Mouse (Mus musculus) left cerebral cortex, adult 2 months (tissue): ENCODE results near the gene Tsen15. TPM values are rescaled to one million over a fixed set of nuclear protein-coding genes. Genes with fewer than 3 reads are reported as not detected.
"Not testable (repeated sequence)": the region's sequence is repeated elsewhere in the genome, so short reads cannot be mapped to it uniquely, and the experiment has no call there.

Experiments
- DNase-seq, 2 experiments: peaks; one replicate each; pipeline ENCODE4 v3.0.0; 2021 to 2022; ENCODE audit warnings: low spot score in 2 of 2, mixed read lengths in 1 of 2; ENCODE audit errors: extremely low spot score in 1 of 2
- H3K27ac ChIP-seq: fragments of 200-600 bp; 2 replicates; pipeline ENCODE4 v1.8.1; 2022
- H3K4me3 ChIP-seq: fragments of 200-600 bp; 2 replicates; pipeline ENCODE4 v1.8.1; 2022
- CTCF ChIP-seq: fragments of 200-600 bp; IDR thresholded peaks from 2 replicates; pipeline ENCODE4 v1.8.1; 2022; ENCODE audit warnings: antibody characterized with exemption, mild to moderate bottlenecking, moderate library complexity
- intact Hi-C: fragments of 180-260 bp; cut with DNase I; formaldehyde crosslinking; loops from one replicate; pipeline ENCODE4 v1.15.1; 2025
- total RNA-seq, 2 experiments: library from RNA; stranded (reverse); gene quantifications; 2 replicates each; pipeline ENCODE4 v1.2.3; 2021

Gene Tsen15
- total RNA-seq, 2 experiments from 2014 or later, result 36.1 to 36.5 TPM

DNA sequence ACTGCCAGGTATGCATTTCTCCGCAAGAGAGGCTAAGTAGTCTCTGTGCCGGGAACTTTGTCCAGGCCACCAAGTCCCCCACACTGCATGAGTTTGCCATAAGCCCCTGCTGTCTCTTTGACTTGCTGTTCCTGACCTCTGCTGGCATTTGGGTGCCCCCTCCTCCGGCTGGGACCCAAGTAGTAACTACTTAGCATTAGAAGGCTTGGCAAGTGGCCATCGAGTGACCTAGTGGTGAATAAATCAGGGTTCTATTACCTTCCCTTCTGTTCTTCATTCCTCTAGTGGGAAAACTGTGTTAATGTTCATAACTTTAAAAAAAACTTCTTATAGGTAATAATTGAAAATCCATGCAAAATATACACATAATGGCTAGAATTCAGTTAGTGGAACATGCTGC is 22.9 kb upstream of the Tsen15 start:
- H3K27ac ChIP-seq, result no peak overlapping the region
- no peak for DNase-seq
- intact Hi-C loops, result no loop called here
- no peak for TF ChIP-seq CTCF
- no peak overlapping the region for H3K4me3 ChIP-seq

DNA sequence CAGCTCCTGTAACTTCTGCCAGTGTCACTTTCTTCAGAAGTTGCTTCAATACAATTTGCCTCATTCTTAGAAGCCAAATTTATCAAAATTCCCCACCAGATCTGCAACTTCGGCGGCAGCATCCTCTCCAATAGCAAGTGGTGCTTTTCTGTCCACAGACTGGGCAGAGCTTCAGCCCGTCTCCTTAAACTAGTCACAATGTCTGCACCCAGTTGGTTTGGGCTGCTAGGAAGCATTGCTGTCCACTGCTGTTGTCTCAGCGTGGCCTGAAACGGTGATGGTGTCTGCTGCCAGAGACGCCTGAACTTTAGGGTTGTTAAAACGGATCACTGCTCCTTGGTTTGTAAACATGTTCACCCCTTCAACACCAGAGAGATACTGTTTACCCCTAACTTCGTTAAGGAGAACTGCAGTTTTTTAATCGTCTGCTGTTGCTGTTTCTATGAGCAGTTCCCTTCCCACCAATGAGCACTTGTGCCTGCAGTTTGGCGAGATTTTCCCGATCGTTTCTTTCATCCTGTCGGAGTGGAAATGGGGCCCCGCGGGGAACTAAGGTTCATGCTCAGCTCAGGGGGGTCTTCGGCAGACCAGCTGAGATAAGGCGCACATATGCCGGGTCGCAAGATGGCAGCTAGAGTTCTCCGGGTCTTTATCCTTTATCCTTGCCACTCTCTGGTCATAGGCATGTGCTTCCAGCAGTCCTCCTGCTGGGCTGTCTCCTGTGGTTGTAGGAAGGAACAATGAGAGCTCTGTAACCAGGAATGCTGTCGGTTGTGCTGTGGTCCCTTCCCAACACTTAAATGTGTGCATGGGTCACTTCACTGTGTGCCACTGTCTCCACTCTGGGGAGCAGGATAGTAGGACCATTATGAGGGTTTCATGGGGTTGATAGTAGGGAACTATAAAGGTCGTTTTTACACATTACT is 20.8 kb upstream of the Tsen15 start:
- Histone ChIP-seq H3K27ac (no peak overlapping the region), H3K4me3 (no peak overlapping the region)
- intact Hi-C loops, result no loop called here
- no peak for DNase-seq
- TF ChIP-seq CTCF, result no peak

DNA sequence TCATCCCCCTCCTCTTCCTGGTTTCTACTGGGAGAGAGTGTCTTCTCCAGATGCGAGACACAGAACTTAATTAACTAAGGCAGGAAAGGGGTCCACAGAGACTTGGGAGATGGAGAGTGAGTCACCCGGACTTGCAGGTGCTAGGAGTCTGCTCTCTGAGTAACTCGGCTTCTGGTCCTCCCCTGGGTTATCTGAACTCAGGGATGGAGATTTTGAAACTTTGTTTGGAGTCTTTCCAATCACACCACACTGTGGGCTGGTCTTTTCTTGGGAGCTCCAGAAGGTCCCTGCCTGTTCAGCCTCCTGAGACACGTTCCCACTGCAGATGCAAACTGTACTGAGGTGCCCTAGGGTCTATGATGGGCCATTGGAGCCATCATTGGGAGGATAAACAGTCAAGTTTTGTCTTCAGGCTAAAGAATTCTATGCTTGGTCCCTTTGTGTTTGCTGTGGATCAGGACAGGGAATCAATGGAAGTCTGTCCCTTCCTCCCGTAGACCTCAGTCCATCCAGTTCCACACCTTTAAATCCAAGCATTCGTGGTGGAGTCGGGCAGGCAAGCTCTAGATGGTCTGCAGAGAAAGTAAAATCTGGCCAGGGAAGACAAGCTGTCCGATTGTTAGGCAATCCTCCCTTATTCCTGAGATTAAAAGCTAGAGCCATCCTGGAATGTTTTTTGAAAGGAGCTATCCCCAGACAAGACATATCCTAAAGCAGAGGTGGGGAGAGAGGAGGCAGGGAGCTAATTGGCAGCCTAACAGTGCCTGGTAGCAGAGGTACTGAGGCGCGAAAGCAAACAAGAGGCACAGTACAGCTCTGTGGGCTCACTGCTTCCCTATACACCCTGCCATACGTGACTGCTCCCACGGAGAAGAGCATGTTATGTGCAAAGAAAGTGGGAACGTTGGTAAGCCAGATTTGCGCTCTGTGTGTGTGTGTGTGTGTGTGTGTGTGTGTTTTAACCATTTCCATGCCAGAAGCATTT is 14.4 kb upstream of the Tsen15 start:
- intact Hi-C loops, result loop anchor here (5.0 kb wide), 1 partner anchor 106 kb away; no protein-coding TSS in a partner anchor
- no peak for TF ChIP-seq CTCF
- Histone ChIP-seq H3K27ac (peak overlapping the region; percentile 80; the same call in 1 of the 2 replicates), H3K4me3 (peak overlapping the region; percentile 70)
- DNase-seq, result peak in 1 of 2 experiments; percentile 23

DNA sequence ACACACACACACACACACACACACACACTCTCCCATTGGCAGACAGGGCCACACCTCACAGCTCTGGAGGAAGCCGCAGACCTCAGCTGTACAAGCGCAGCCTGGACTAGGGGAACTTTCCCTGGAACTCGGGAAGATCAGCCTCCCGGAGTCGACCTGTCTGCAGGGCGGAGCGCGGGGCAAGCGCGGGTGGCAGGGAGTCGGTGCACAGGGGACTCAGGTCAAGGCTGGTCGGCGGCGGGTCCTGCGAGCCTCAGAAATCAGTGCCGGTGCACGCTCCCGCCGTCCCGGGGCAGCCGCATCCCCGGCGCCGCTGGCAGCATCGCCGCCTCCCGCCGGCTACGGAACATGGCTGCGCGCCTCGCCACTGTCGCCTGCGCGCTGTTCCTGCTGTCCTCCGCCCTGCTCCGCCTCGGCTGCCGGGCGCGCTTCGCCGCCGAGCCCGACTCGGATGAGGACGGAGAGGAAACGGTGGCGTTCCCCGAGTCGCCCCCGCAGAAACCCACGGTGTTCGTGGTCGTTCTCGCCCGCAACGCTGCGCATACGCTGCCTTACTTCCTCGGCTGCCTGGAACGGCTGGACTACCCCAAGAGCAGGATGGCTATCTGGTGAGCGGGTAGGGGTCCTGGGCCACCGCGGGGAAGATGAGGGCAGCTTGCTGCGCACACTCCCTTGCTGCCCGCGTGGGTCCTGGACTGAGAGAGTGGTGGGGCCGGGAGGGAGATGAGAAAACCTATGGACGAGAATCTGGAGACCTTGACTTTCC is 13.5 kb upstream of the Tsen15 start, which contains the start of gene Colgalt2:
Gene Colgalt2, plus strand, starts transcription at position 41 of the 766 bp plus-strand sequence.
- intact Hi-C loops, result loop anchor here (5.0 kb wide), 1 partner anchor 107 kb away; no protein-coding TSS in a partner anchor
- DNase-seq, result peak; percentile 52 to 67
- TF ChIP-seq CTCF, result no peak; the same call in 1 of the 2 replicates
- Histone ChIP-seq H3K4me3 (peak within 1 kb of the TSS; percentile 70), H3K27ac (peak within 1 kb of the TSS; percentile 80)

DNA sequence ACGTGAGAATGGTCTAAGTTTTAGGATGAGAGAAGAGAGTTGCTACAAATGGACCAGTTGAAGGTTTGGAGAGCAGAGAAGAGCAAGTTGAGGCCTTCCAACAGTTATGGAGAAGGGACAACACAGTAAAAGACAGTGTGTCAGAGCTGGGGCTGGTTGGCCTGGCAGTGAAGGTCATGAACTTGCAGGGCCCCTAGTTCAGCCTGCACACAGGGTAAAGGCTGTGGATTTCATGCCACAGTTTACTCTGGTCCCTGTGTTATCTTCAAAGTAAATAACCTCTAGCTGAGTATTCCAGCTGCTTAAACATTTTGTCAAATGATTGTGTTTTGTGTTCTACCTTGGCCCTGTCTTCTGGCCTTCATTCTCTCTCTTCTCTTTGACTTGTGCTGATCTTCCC is 12.2 kb upstream of the Tsen15 start:
- Histone ChIP-seq H3K27ac (no peak overlapping the region), H3K4me3 (no peak overlapping the region)
- no peak for TF ChIP-seq CTCF
- DNase-seq, result no peak
- intact Hi-C loops, result no loop called here

DNA sequence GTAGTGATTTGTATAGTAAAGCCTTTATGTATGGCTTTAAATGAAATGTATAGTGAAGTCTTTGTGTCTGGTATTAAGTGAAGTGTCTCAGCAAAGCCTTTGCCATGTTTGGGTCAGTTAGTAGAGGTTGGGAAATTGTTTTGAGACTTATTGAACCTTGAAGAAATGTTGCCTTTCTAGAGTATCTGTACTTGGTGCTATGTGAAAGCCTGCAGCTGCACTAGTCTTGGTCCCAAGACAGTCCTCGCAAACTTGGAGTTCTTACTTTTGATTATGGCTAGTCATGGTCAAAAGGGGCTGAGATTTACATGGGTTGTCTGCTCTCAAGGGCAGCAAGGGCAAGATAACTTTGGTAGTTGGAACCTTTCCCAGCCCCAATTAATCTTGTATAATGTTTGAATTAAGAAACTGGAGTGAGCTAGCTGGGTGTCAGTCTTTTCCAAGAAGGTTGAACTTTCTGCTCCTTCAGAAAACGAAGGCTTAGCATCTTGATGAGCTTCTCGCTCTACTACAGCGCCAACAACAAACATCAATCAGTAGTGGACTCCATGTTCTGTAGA is 8.5 kb upstream of the Tsen15 start:
- Histone ChIP-seq H3K27ac (no peak overlapping the region), H3K4me3 (no peak overlapping the region)
- DNase-seq, result no peak
- intact Hi-C loops, result loop anchor here (5.0 kb wide), 1 partner anchor 372 kb away; the partner anchor contains the start of genes Arpc5 and Rgl1
- TF ChIP-seq CTCF, result no peak

DNA sequence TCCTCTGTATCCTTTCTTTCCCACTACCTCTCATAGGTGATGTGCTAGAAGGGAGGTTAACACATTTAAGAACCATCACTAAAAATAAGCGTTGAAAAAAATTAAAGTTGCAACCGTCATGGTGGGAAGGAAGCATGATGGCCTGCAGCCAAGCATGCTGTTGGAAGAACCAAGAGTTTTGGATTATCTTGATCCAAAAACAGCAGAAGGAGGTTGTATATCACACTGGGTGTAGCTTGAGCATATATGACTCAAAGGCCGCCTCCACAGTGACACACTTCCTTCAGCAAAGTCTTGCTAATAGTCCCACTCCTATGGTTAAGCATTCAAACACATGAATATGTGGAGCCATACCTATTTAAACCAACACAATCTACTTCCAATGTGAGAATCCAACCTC is 7.6 kb upstream of the Tsen15 start:
- Histone ChIP-seq H3K27ac (no peak overlapping the region), H3K4me3 (no peak overlapping the region)
- peak in 1 of 2 experiments; percentile 48 for DNase-seq
- intact Hi-C loops, result loop anchor here (5.0 kb wide), 1 partner anchor 373 kb away; the partner anchor contains the start of genes Arpc5 and Rgl1
- TF ChIP-seq CTCF, result no peak

DNA sequence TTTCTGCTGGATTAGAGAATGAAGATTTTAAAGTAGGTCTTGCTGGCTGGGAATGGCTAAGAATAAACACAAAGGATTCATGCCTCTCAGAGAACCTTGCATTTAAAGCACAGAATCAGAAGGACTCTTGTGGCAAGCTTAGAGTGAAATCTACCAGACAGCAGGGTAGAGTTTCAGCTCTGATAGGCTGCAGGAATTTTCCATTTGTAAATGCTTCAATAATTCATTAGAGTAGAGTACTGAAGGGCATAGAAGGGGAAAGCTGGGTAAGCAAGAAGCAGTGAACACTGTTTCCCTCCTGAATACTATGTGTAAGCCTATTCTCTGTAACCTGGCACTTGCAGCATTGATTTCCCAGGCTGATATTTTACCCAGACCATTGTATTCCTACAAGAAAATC is 2.8 kb upstream of the Tsen15 start:
- Histone ChIP-seq H3K27ac (no peak overlapping the region), H3K4me3 (no peak overlapping the region)
- intact Hi-C loops, result no loop called here
- DNase-seq, result no peak
- no peak for TF ChIP-seq CTCF

DNA sequence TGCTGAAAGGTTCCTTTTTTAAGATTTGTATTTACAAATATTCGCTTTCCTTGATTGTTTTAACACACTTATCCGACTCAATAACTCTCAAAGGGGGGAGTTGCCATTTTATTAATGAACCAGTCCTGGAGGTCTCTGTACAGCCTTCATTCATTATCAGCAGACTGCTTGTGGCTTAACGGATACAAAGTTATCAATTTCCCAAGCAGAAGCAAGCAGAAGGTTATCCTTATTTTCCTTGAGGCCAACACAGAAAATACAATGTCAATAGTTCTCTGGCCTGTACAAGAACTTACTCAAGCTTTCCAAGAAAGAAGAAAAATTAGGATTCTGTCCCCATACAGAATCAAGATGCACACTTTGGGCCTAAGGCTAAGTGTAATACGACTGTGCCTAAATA is 795 bp downstream of the Tsen15 start:
- DNase-seq, intact Hi-C loops: not testable (repeated sequence)
- Histone ChIP-seq H3K27ac (peak overlapping the region; percentile 89; the same call in 1 of the 2 replicates), H3K4me3 (peak overlapping the region; percentile 86)

DNA sequence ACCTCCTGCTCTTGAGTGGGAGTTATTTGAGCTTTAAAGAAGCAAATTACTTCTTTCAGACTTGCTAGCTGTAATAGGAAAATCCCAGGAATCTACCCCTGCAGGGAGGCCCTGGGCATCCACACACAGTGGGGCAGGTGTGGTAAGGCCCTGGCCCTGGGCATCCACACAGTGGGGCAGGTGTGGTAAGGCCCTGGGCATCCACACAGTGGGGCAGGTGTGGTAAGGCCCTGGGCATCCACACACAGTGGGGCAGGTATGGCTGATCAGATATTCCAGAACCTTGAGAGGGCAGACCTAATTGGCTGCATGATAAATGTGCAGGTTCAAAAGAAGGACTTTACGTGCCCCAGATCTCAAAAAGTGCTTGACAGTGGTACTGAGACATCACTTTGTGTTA is 1.9 kb downstream of the Tsen15 start:
- TF ChIP-seq CTCF, result no peak
- no peak overlapping the region for H3K4me3 ChIP-seq
- H3K27ac ChIP-seq, result no peak overlapping the region
- no peak for DNase-seq
- intact Hi-C loops, result no loop called here

DNA sequence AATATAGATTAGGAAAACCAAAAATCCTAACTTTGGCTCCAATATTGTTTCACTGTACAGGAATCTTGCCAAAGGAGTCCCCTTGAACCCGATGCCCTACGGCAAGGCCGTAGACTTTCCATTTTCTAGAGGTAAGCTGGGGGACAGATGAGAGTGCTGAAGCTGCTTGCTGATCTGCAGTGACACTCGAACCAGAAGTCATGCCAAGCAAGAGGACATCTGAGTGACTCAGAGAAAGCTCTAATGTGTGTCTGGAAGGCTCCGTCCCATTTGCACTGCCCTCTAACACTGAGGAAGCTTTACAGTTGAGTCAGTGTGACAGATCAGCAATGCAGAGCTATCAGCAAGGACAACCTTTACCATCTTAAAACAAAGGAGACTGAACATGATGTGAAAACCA is 8.2 kb downstream of the Tsen15 start:
- DNase-seq, result no peak
- no peak overlapping the region for H3K4me3 ChIP-seq
- TF ChIP-seq CTCF, result no peak
- intact Hi-C loops, result no loop called here
- H3K27ac ChIP-seq, result no peak overlapping the region
